Mouse (Mus musculus) MEL (cell line): ENCODE measurements around the gene Slc15a5.

Experiments used
- CTCF ChIP-seq, 3 experiments: IDR thresholded peaks in 2 of 3; conservative IDR thresholded peaks in 1 of 3; 2 replicates each; pipeline ENCODE4 v1.5.1; 2011 to 2012; ENCODE audit warnings: low read length in 3 of 3, low read depth in 2 of 3, mild to moderate bottlenecking in 2 of 3, improper control_type of control experiment in 1 of 3, inconsistent platforms in 1 of 3, mixed read lengths in 1 of 3, moderate library complexity in 1 of 3; ENCODE audit not compliant: control insufficient read depth in 1 of 3, insufficient read depth in 1 of 3, poor library complexity in 1 of 3, severe bottlenecking in 1 of 3
- EP300 ChIP-seq, 2 experiments: IDR thresholded peaks; 2 replicates each; pipeline ENCODE4 v1.6.1; 2011; ENCODE audit warnings: improper control_type of control experiment in 2 of 2, low read length in 2 of 2, low read depth in 1 of 2, mild to moderate bottlenecking in 1 of 2
- ETS1 ChIP-seq: IDR thresholded peaks from 2 replicates; pipeline ENCODE4 v1.6.1; 2012; ENCODE audit warnings: low read depth, mild to moderate bottlenecking, inconsistent platforms, low read length, improper control_type of control experiment, moderate library complexity
- MAX ChIP-seq: IDR thresholded peaks from 2 replicates; pipeline ENCODE4 v1.6.1; 2011; ENCODE audit warnings: low read length, improper control_type of control experiment
- MXI1 ChIP-seq: IDR thresholded peaks from 2 replicates; pipeline ENCODE4 v1.6.1; 2011; ENCODE audit warnings: mild to moderate bottlenecking, low read depth, low read length, improper control_type of control experiment
- MYB ChIP-seq: IDR thresholded peaks from 2 replicates; pipeline ENCODE4 v1.6.1; 2011; ENCODE audit warnings: mild to moderate bottlenecking, low read depth, low read length, improper control_type of control experiment
- POLR2A ChIP-seq, 2 experiments: IDR thresholded peaks; 2 replicates each; pipeline ENCODE4 v1.6.1; 2011 to 2012; ENCODE audit warnings: low read length in 2 of 2, mild to moderate bottlenecking in 2 of 2, control low read depth in 1 of 2, improper control_type of control experiment in 1 of 2, low read depth in 1 of 2, moderate library complexity in 1 of 2; ENCODE audit not compliant: control insufficient read depth in 1 of 2, insufficient read depth in 1 of 2, poor library complexity in 1 of 2
- POLR2AphosphoS2 ChIP-seq: IDR thresholded peaks from 2 replicates; pipeline ENCODE4 v1.6.1; 2011; ENCODE audit warnings: low read length, improper control_type of control experiment
- POLR2AphosphoS5 ChIP-seq: IDR thresholded peaks from 2 replicates; pipeline ENCODE4 v1.6.1; 2012; ENCODE audit warnings: low read depth, borderline replicate concordance, mild to moderate bottlenecking, inconsistent platforms, low read length, moderate library complexity, mixed read lengths
- TAL1 ChIP-seq: IDR thresholded peaks from 2 replicates; pipeline ENCODE4 v1.6.1; 2012; ENCODE audit warnings: mild to moderate bottlenecking, inconsistent platforms, low read length, moderate library complexity, mixed read lengths
- USF1 ChIP-seq: IDR thresholded peaks from 2 replicates; pipeline ENCODE4 v1.6.1; 2014; ENCODE audit warnings: low read depth, mild to moderate bottlenecking, inconsistent platforms, low read length, improper control_type of control experiment, moderate library complexity
- ZMIZ1 ChIP-seq: IDR thresholded peaks from 2 replicates; pipeline ENCODE4 v1.6.1; 2012; ENCODE audit warnings: low read depth, mild to moderate bottlenecking, inconsistent platforms, low read length, improper control_type of control experiment, moderate library complexity

DNA sequence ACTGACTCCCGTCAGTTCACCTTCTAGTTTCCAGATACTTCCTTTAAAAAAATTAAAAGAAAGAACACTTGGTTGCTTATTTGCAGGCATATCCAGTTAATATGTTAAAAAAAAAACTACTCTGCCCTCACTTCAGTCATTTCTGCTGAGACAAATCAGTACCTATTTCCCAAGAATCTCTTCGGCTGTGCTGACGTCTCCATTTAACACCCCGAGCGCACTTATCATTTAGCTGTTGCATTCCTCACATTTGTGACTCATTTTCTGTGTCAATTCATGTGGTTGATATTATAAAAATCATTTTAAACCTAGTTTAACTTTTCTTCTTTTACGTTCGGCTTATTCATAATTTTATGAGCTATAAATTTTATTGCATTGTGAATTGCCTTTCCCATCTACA is 12.7 kb upstream of the Slc15a5 start:
- TF ChIP-seq CTCF (IDR thresholded peaks at IDR 0.05 in 2 of 3, conservative IDR thresholded peaks at IDR 0.05 in 1 of 3; ENCODE audit: control insufficient read depth in 1 of 3, insufficient read depth in 1 of 3, low read depth in 2 of 3, low read length in 3 of 3, poor library complexity in 1 of 3, severe bottlenecking in 1 of 3) (no peak), POLR2A (IDR thresholded peaks at IDR 0.05; ENCODE audit: control insufficient read depth in 1 of 2, insufficient read depth in 1 of 2, low read depth in 1 of 2, low read length in 2 of 2, poor library complexity in 1 of 2) (no peak), POLR2AphosphoS5 (no peak), ETS1 (no peak), USF1 (no peak), MYB (no peak), MAX (no peak), MXI1 (no peak), ZMIZ1 (no peak), TAL1 (no peak), POLR2AphosphoS2 (no peak), EP300 (IDR thresholded peaks at IDR 0.05; ENCODE audit: low read depth in 1 of 2, low read length in 2 of 2) (no peak)
